Mouse (Mus musculus): ENCODE measurements at regions not wholly inside any gene's neighbourhood (a gene's known extent, or its start where the extent isn't known, plus 50 kb on each side); places are given as distances from the start of the nearest gene placed in this dataset.

- H3K9me3 ChIP-seq (ENCODE audit: control insufficient read depth, low read length) = no peaks in the 10 kb centered on the region
- H3K9ac ChIP-seq (ENCODE audit: low read depth, low read length) = no peak overlapping the region
- no peak overlapping the region for H3K4me3 ChIP-seq (ENCODE audit: low read depth, low read length)
- no peak for ATAC-seq (ENCODE audit: low read depth)
- H3K4me1 ChIP-seq (ENCODE audit: control insufficient read depth, insufficient read depth, low read length) = no peaks in the 10 kb centered on the region
- no peaks in the 10 kb centered on the region for H3K36me3 ChIP-seq (ENCODE audit: control insufficient read depth, insufficient read depth, low read length)
- H3K27me3 ChIP-seq (replicated peaks; ENCODE audit: control insufficient read depth, insufficient read depth, low read length) = no peaks in the 10 kb centered on the region
- 49% methylated on average over 6 of the region's 6 CpGs for WGBS
- no peak overlapping the region for H3K27ac ChIP-seq (replicated peaks; ENCODE audit: low read depth, low read length)
- no peak overlapping the region for H3K4me2 ChIP-seq (ENCODE audit: low read depth, low read length)
- peak; percentile 31 for DNase-seq (ENCODE audit: low spot score)
These were observed 381.6 kb downstream of the 1810013L24Rik start for GRCm38 (mm10) chr16:9211485-9211884.

GRCm38 (mm10) chr16:9215131-9215530 lies 385.2 kb downstream of the 1810013L24Rik start:
- no peaks in the 10 kb centered on the region for H3K9me3 ChIP-seq (ENCODE audit: control insufficient read depth, low read length)
- WGBS = 48% methylated on average over 1 of the region's 1 CpGs
- DNase-seq (ENCODE audit: low spot score) = peak; percentile 77
- no peak overlapping the region for H3K4me3 ChIP-seq (ENCODE audit: low read depth, low read length)
- no peaks in the 10 kb centered on the region for H3K27me3 ChIP-seq (replicated peaks; ENCODE audit: control insufficient read depth, insufficient read depth, low read length)
- no peak overlapping the region for H3K27ac ChIP-seq (replicated peaks; ENCODE audit: low read depth, low read length)
- H3K36me3 ChIP-seq (ENCODE audit: control insufficient read depth, insufficient read depth, low read length) = no peaks in the 10 kb centered on the region
- H3K9ac ChIP-seq (ENCODE audit: low read depth, low read length) = no peak overlapping the region
- H3K4me1 ChIP-seq (ENCODE audit: control insufficient read depth, insufficient read depth, low read length) = no peaks in the 10 kb centered on the region
- no peak overlapping the region for H3K4me2 ChIP-seq (ENCODE audit: low read depth, low read length)
- no peak for ATAC-seq (ENCODE audit: low read depth)

- no peak for ATAC-seq (ENCODE audit: low read depth)
- Histone ChIP-seq H3K4me1 (ENCODE audit: control insufficient read depth, insufficient read depth, low read length) (no peaks in the 10 kb centered on the region), H3K27ac (replicated peaks; ENCODE audit: low read depth, low read length) (no peak overlapping the region), H3K4me3 (ENCODE audit: low read depth, low read length) (no peak overlapping the region), H3K9me3 (ENCODE audit: control insufficient read depth, low read length) (no peaks in the 10 kb centered on the region), H3K36me3 (ENCODE audit: control insufficient read depth, insufficient read depth, low read length) (no peaks in the 10 kb centered on the region), H3K27me3 (replicated peaks; ENCODE audit: control insufficient read depth, insufficient read depth, low read length) (no peaks in the 10 kb centered on the region), H3K4me2 (ENCODE audit: low read depth, low read length) (no peak overlapping the region), H3K9ac (ENCODE audit: low read depth, low read length) (no peak overlapping the region)
- DNase-seq (ENCODE audit: low spot score) = no peak
- 78% methylated on average over 7 of the region's 7 CpGs for WGBS
These were observed 387.5 kb downstream of the 1810013L24Rik start for GRCm38 (mm10) chr16:9217361-9217760.

- ATAC-seq (ENCODE audit: low read depth) = no peak
- no peak for DNase-seq (ENCODE audit: low spot score)
- Histone ChIP-seq H3K4me2 (ENCODE audit: low read depth, low read length) (no peak overlapping the region), H3K4me1 (ENCODE audit: control insufficient read depth, insufficient read depth, low read length) (no peaks in the 10 kb centered on the region), H3K27ac (replicated peaks; ENCODE audit: low read depth, low read length) (no peak overlapping the region), H3K9me3 (ENCODE audit: control insufficient read depth, low read length) (no peaks in the 10 kb centered on the region), H3K9ac (ENCODE audit: low read depth, low read length) (no peak overlapping the region), H3K27me3 (replicated peaks; ENCODE audit: control insufficient read depth, insufficient read depth, low read length) (no peaks in the 10 kb centered on the region), H3K4me3 (ENCODE audit: low read depth, low read length) (no peak overlapping the region), H3K36me3 (ENCODE audit: control insufficient read depth, insufficient read depth, low read length) (no peaks in the 10 kb centered on the region)
These were observed 400.3 kb downstream of the 1810013L24Rik start for GRCm38 (mm10) chr16:9230178-9230577.

- H3K4me3 ChIP-seq (ENCODE audit: low read depth, low read length) = no peak overlapping the region
- no peaks in the 10 kb centered on the region for H3K36me3 ChIP-seq (ENCODE audit: control insufficient read depth, insufficient read depth, low read length)
- DNase-seq (ENCODE audit: low spot score) = no peak
- no peaks in the 10 kb centered on the region for H3K27me3 ChIP-seq (replicated peaks; ENCODE audit: control insufficient read depth, insufficient read depth, low read length)
- H3K27ac ChIP-seq (replicated peaks; ENCODE audit: low read depth, low read length) = no peak overlapping the region
- 93% methylated on average over 4 of the region's 4 CpGs for WGBS
- no peak for ATAC-seq (ENCODE audit: low read depth)
- H3K4me2 ChIP-seq (ENCODE audit: low read depth, low read length) = no peak overlapping the region
- no peaks in the 10 kb centered on the region; the same call in 1 of the 2 replicates for H3K9me3 ChIP-seq (ENCODE audit: control insufficient read depth, low read length)
- H3K4me1 ChIP-seq (ENCODE audit: control insufficient read depth, insufficient read depth, low read length) = no peaks in the 10 kb centered on the region
- H3K9ac ChIP-seq (ENCODE audit: low read depth, low read length) = no peak overlapping the region
These were observed 412.2 kb downstream of the 1810013L24Rik start for GRCm38 (mm10) chr16:9242099-9242498.

GRCm38 (mm10) chr16:9247198-9247597 lies 417.3 kb downstream of the 1810013L24Rik start:
- 40% methylated on average over 3 of the region's 3 CpGs for WGBS
- Histone ChIP-seq H3K9me3 (ENCODE audit: control insufficient read depth, low read length) (no peaks in the 10 kb centered on the region), H3K9ac (ENCODE audit: low read depth, low read length) (no peak overlapping the region), H3K4me2 (ENCODE audit: low read depth, low read length) (no peak overlapping the region), H3K27me3 (replicated peaks; ENCODE audit: control insufficient read depth, insufficient read depth, low read length) (no peaks in the 10 kb centered on the region), H3K4me1 (ENCODE audit: control insufficient read depth, insufficient read depth, low read length) (no peaks in the 10 kb centered on the region), H3K27ac (replicated peaks; ENCODE audit: low read depth, low read length) (no peak overlapping the region), H3K36me3 (ENCODE audit: control insufficient read depth, insufficient read depth, low read length) (no peaks in the 10 kb centered on the region), H3K4me3 (ENCODE audit: low read depth, low read length) (no peak overlapping the region)
- DNase-seq (ENCODE audit: low spot score) = peak; percentile 30
- ATAC-seq (ENCODE audit: low read depth) = peak; percentile 71

- Histone ChIP-seq H3K4me1 (ENCODE audit: control insufficient read depth, insufficient read depth, low read length) (no peaks in the 10 kb centered on the region), H3K36me3 (ENCODE audit: control insufficient read depth, insufficient read depth, low read length) (no peaks in the 10 kb centered on the region), H3K27me3 (replicated peaks; ENCODE audit: control insufficient read depth, insufficient read depth, low read length) (no peaks in the 10 kb centered on the region), H3K4me2 (ENCODE audit: low read depth, low read length) (no peak overlapping the region), H3K27ac (replicated peaks; ENCODE audit: low read depth, low read length) (no peak overlapping the region), H3K9me3 (ENCODE audit: control insufficient read depth, low read length) (no peaks in the 10 kb centered on the region), H3K4me3 (ENCODE audit: low read depth, low read length) (no peak overlapping the region), H3K9ac (ENCODE audit: low read depth, low read length) (no peak overlapping the region)
- ATAC-seq (ENCODE audit: low read depth) (no peak), DNase-seq (ENCODE audit: low spot score) (no peak)
- WGBS = 73% methylated on average over 1 of the region's 1 CpGs
These were observed 423.2 kb downstream of the 1810013L24Rik start for GRCm38 (mm10) chr16:9253054-9253453.

- H3K9ac ChIP-seq (ENCODE audit: low read depth, low read length) = no peak overlapping the region
- no peaks in the 10 kb centered on the region for H3K4me1 ChIP-seq (ENCODE audit: control insufficient read depth, insufficient read depth, low read length)
- no peak overlapping the region for H3K27ac ChIP-seq (replicated peaks; ENCODE audit: low read depth, low read length)
- H3K4me2 ChIP-seq (ENCODE audit: low read depth, low read length) = no peak overlapping the region
- H3K9me3 ChIP-seq (ENCODE audit: control insufficient read depth, low read length) = no peaks in the 10 kb centered on the region
- H3K27me3 ChIP-seq (replicated peaks; ENCODE audit: control insufficient read depth, insufficient read depth, low read length) = no peaks in the 10 kb centered on the region
- DNase-seq (ENCODE audit: low spot score) = peak; percentile 11
- WGBS = 59% methylated on average over 3 of the region's 3 CpGs
- H3K4me3 ChIP-seq (ENCODE audit: low read depth, low read length) = no peak overlapping the region
- peak; percentile 37; the same call in 1 of the 2 replicates for ATAC-seq (ENCODE audit: low read depth)
- no peaks in the 10 kb centered on the region for H3K36me3 ChIP-seq (ENCODE audit: control insufficient read depth, insufficient read depth, low read length)
These were observed 425.5 kb downstream of the 1810013L24Rik start for GRCm38 (mm10) chr16:9255351-9255750.

GRCm38 (mm10) chr16:9260966-9261365 lies 431.1 kb downstream of the 1810013L24Rik start:
- H3K4me1 ChIP-seq (ENCODE audit: control insufficient read depth, insufficient read depth, low read length) = no peaks in the 10 kb centered on the region
- no peaks in the 10 kb centered on the region for H3K27me3 ChIP-seq (replicated peaks; ENCODE audit: control insufficient read depth, insufficient read depth, low read length)
- H3K9me3 ChIP-seq (ENCODE audit: control insufficient read depth, low read length) = no peaks in the 10 kb centered on the region
- no peak for DNase-seq (ENCODE audit: low spot score)
- ATAC-seq (ENCODE audit: low read depth) = no peak
- no peaks in the 10 kb centered on the region for H3K36me3 ChIP-seq (ENCODE audit: control insufficient read depth, insufficient read depth, low read length)
- 87% methylated on average over 3 of the region's 3 CpGs for WGBS
- no peak overlapping the region for H3K9ac ChIP-seq (ENCODE audit: low read depth, low read length)
- H3K4me3 ChIP-seq (ENCODE audit: low read depth, low read length) = no peak overlapping the region
- no peak overlapping the region for H3K27ac ChIP-seq (replicated peaks; ENCODE audit: low read depth, low read length)
- H3K4me2 ChIP-seq (ENCODE audit: low read depth, low read length) = no peak overlapping the region
